Mouse (Mus musculus): ENCODE measurements around the gene 1700057G04Rik. TPM values are rescaled to one million over a fixed set of nuclear protein-coding genes. Genes with fewer than 3 reads are reported as not detected.

1700057G04Rik gene
- polyA plus RNA-seq, 1 experiment from 2014 or later, result not detected

DNA sequence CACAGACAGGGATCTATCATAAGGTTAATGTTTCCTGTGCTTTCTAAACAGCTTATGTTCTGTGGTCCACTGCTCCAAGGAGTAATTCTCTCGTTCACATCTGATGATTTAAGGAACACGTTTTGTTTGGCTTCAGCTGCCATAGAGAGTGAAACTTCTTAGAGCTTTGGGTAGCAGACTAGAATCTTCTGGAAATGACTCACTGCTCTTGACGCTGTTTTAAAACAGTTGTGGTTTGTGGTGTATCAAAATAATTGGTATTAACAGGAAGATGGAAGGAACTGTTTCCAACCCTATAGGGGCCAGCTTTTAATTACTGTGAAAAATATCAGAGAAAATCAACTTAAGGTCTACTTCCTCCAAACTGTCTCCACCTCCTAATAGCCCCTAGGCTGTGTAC, 75.2 kb downstream of the 1700057G04Rik start:
- H3K9ac ChIP-seq (ENCODE audit: low read length), result no peak overlapping the region
- WGBS, result 39% methylated on average over 3 of the region's 3 CpGs
- H3K4me3 ChIP-seq (ENCODE audit: low read depth, low read length), result no peak overlapping the region
- H3K4me1 ChIP-seq (replicated peaks; ENCODE audit: control insufficient read depth, insufficient read depth), result no peaks in the 10 kb centered on the region
- H3K9me3 ChIP-seq (ENCODE audit: control insufficient read depth, low read length), result no peaks in the 10 kb centered on the region
- ATAC-seq (ENCODE audit: low FRiP score, low TSS enrichment), result no peak
- no peak for DNase-seq (ENCODE audit: low spot score)
- no peak for TF ChIP-seq EP300 (optimal IDR thresholded peaks at IDR 0.05)
- no peak for TF ChIP-seq CTCF (IDR thresholded peaks at IDR 0.05; ENCODE audit: low read depth)
- no peaks in the 10 kb centered on the region for H3K36me3 ChIP-seq (ENCODE audit: control insufficient read depth, insufficient read depth, low read length)
- H3K4me2 ChIP-seq (replicated peaks; ENCODE audit: low read depth), result no peak overlapping the region
- H3K27me3 ChIP-seq (ENCODE audit: control insufficient read depth, insufficient read depth, low read length), result no peaks in the 10 kb centered on the region
- no peak overlapping the region for H3K27ac ChIP-seq (replicated peaks)

DNA sequence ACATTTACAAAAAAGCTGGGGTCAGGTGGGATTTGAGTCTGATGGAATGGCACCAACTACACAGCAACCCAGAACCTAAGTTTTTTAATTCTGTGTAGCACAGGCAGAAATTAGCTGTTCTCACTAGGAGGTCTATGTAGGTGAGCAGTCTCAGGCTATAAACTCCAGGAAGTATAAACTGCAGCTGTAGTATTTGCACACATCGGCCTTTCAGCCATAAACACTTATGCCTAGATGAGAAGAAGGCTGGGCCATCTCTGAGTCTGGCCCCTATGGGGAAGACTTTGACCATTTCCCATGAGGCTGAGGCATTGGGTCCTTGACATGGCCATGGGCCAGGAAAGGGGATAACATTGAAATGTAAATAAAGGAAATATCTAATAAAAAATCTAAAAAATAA, 76.7 kb downstream of the 1700057G04Rik start:
- Histone ChIP-seq H3K4me2 (replicated peaks; ENCODE audit: low read depth) (no peak overlapping the region), H3K27me3 (ENCODE audit: control insufficient read depth, insufficient read depth, low read length) (no peaks in the 10 kb centered on the region), H3K4me3 (ENCODE audit: low read depth, low read length) (no peak overlapping the region), H3K27ac (replicated peaks) (no peak overlapping the region), H3K36me3 (ENCODE audit: control insufficient read depth, insufficient read depth, low read length) (no peaks in the 10 kb centered on the region), H3K4me1 (replicated peaks; ENCODE audit: control insufficient read depth, insufficient read depth) (no peaks in the 10 kb centered on the region), H3K9me3 (ENCODE audit: control insufficient read depth, low read length) (no peaks in the 10 kb centered on the region), H3K9ac (ENCODE audit: low read length) (no peak overlapping the region)
- no peak for ATAC-seq (ENCODE audit: low FRiP score, low TSS enrichment)
- 66% methylated on average over 1 of the region's 1 CpGs for WGBS
- DNase-seq (ENCODE audit: low spot score), result no peak
- TF ChIP-seq CTCF (IDR thresholded peaks at IDR 0.05; ENCODE audit: low read depth) (no peak), EP300 (optimal IDR thresholded peaks at IDR 0.05) (no peak)

DNA sequence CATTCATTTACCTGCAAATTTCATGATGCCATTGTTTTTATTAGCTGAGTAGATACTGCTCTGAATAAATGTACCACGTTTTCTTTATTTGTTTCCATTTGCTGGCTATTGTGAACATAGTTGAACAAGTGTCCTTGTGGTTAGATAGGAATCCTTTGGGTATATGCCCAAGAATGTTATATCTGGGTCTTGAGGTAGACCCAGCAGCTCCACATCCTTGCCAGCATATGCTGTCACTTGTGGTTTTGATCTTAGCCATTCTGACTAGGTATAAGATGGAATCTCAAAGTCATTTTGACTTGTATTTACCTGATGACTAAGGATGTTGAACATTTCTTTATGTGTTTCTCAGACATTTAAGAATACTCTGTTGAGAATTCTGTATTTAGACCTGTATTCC, 77.7 kb downstream of the 1700057G04Rik start:
- no peak for DNase-seq (ENCODE audit: low spot score)
- H3K4me2 ChIP-seq (replicated peaks; ENCODE audit: low read depth), result no peak overlapping the region
- H3K9ac ChIP-seq (ENCODE audit: low read length), result no peak overlapping the region
- H3K9me3 ChIP-seq (ENCODE audit: control insufficient read depth, low read length), result no peaks in the 10 kb centered on the region
- no peak for TF ChIP-seq CTCF (IDR thresholded peaks at IDR 0.05; ENCODE audit: low read depth)
- TF ChIP-seq EP300 (optimal IDR thresholded peaks at IDR 0.05), result no peak
- H3K36me3 ChIP-seq (ENCODE audit: control insufficient read depth, insufficient read depth, low read length), result no peaks in the 10 kb centered on the region
- H3K4me1 ChIP-seq (replicated peaks; ENCODE audit: control insufficient read depth, insufficient read depth), result no peaks in the 10 kb centered on the region
- WGBS, result 43% methylated on average over 1 of the region's 1 CpGs
- no peak overlapping the region for H3K4me3 ChIP-seq (ENCODE audit: low read depth, low read length)
- no peak for ATAC-seq (ENCODE audit: low FRiP score, low TSS enrichment)
- no peaks in the 10 kb centered on the region for H3K27me3 ChIP-seq (ENCODE audit: control insufficient read depth, insufficient read depth, low read length)
- H3K27ac ChIP-seq (replicated peaks), result no peak overlapping the region

DNA sequence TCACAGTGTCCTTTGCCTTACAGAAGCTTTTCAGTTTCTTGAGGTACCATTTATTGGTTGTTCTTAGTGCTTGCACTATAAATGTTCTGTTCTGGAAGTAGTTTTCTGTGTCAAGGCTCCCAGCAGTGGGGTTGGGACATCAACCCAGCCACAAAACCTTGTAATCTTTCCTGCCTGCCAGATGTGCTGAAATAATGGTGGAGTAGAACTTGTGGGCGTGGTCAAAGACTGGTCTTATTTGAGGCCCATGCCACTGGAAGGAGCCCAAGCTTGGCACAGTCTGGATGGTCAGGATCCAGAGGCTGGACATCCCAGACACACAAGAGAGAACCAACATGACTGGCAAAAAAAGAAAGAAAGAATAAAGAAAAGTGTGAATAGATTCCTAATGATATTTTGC, 78.2 kb downstream of the 1700057G04Rik start:
- Histone ChIP-seq H3K9me3 (ENCODE audit: control insufficient read depth, low read length) (no peaks in the 10 kb centered on the region), H3K9ac (ENCODE audit: low read length) (no peak overlapping the region), H3K36me3 (ENCODE audit: control insufficient read depth, insufficient read depth, low read length) (no peaks in the 10 kb centered on the region), H3K4me2 (replicated peaks; ENCODE audit: low read depth) (no peak overlapping the region), H3K27me3 (ENCODE audit: control insufficient read depth, insufficient read depth, low read length) (no peaks in the 10 kb centered on the region), H3K4me3 (ENCODE audit: low read depth, low read length) (no peak overlapping the region), H3K4me1 (replicated peaks; ENCODE audit: control insufficient read depth, insufficient read depth) (no peaks in the 10 kb centered on the region), H3K27ac (replicated peaks) (no peak overlapping the region)
- TF ChIP-seq EP300 (optimal IDR thresholded peaks at IDR 0.05), result no peak
- TF ChIP-seq CTCF (IDR thresholded peaks at IDR 0.05; ENCODE audit: low read depth), result no peak
- 93% methylated on average over 1 of the region's 1 CpGs for WGBS
- ATAC-seq (ENCODE audit: low FRiP score, low TSS enrichment) (no peak), DNase-seq (ENCODE audit: low spot score) (no peak)

- Histone ChIP-seq H3K27me3 (ENCODE audit: control insufficient read depth, insufficient read depth, low read length) (no peaks in the 10 kb centered on the region), H3K27ac (replicated peaks) (no peak overlapping the region), H3K9me3 (ENCODE audit: control insufficient read depth, low read length) (no peaks in the 10 kb centered on the region), H3K4me1 (replicated peaks; ENCODE audit: control insufficient read depth, insufficient read depth) (no peaks in the 10 kb centered on the region), H3K4me3 (ENCODE audit: low read depth, low read length) (no peak overlapping the region), H3K9ac (ENCODE audit: low read length) (no peak overlapping the region), H3K4me2 (replicated peaks; ENCODE audit: low read depth) (no peak overlapping the region), H3K36me3 (ENCODE audit: control insufficient read depth, insufficient read depth, low read length) (no peaks in the 10 kb centered on the region)
- ATAC-seq (ENCODE audit: low FRiP score, low TSS enrichment), result no peak
- TF ChIP-seq EP300 (optimal IDR thresholded peaks at IDR 0.05), result no peak
- TF ChIP-seq CTCF (IDR thresholded peaks at IDR 0.05; ENCODE audit: low read depth), result no peak
- 72% methylated on average over 5 of the region's 5 CpGs for WGBS
- no peak for DNase-seq (ENCODE audit: low spot score)
Measured at GRCm38 (mm10) chr9:92402628-92403027, 93.5 kb downstream of the 1700057G04Rik start.

Small RNA genes within 50 kb of the gene (microRNA-seq; reads per million reads assigned to microRNA genes)
- gene Mir6386, result not detected

Other genes with a start within 250 kb of the 1700057G04Rik start
- 0.08 TPM in 1 of 2 replicates, not detected in the other for gene Plscr5, start 116.4 kb upstream of the 1700057G04Rik start, polyA plus RNA-seq (2015; fragmentation: Nextera tagmentation; extraction: Ambion mirVana)
- 37.2 and 41.0 TPM in 2 replicates for gene Plscr1, start 59.6 kb upstream of the 1700057G04Rik start, polyA plus RNA-seq (2015; fragmentation: Nextera tagmentation; extraction: Ambion mirVana)
- 1.8 and 2.4 TPM in 2 replicates for gene Plscr2, start 33.8 kb upstream of the 1700057G04Rik start, polyA plus RNA-seq (2015; fragmentation: Nextera tagmentation; extraction: Ambion mirVana)
- 9.2 and 9.8 TPM in 2 replicates for gene Plscr4, start 148.0 kb downstream of the 1700057G04Rik start, polyA plus RNA-seq (2015; fragmentation: Nextera tagmentation; extraction: Ambion mirVana)
- gene Plod2, start 232.8 kb downstream of the 1700057G04Rik start, polyA plus RNA-seq (2015; fragmentation: Nextera tagmentation; extraction: Ambion mirVana), result 13.6 and 17.5 TPM in 2 replicates

Measured in stomach, postnatal 0 days (tissue).